Mouse (Mus musculus): ENCODE measurements at regions not wholly inside any gene's neighbourhood (a gene's known extent, or its start where the extent isn't known, plus 50 kb on each side); places are given as distances from the start of the nearest gene placed in this dataset.

- no peaks in the 10 kb centered on the region for H3K27me3 ChIP-seq
- H3K9me3 ChIP-seq (replicated peaks): no peaks in the 10 kb centered on the region
- no peak overlapping the region for H3K9ac ChIP-seq
- H3K27ac ChIP-seq (replicated peaks): no peak overlapping the region
- H3K4me2 ChIP-seq (replicated peaks): no peak overlapping the region
- H3K36me3 ChIP-seq: no peaks in the 10 kb centered on the region
- H3K4me3 ChIP-seq (replicated peaks): no peak overlapping the region
- no peak for ATAC-seq (ENCODE audit: insufficient number of reproducible peaks, low FRiP score, low TSS enrichment, low read depth)
- 39% methylated on average over 2 of the region's 2 CpGs for WGBS
- no peaks in the 10 kb centered on the region for H3K4me1 ChIP-seq
Measured at GRCm38 (mm10) chr11:28782486-28782885, 70.5 kb upstream of the Efemp1 start.

- no peaks in the 10 kb centered on the region for H3K27me3 ChIP-seq
- no peak overlapping the region for H3K4me3 ChIP-seq (replicated peaks)
- ATAC-seq (ENCODE audit: insufficient number of reproducible peaks, low FRiP score, low TSS enrichment, low read depth): no peak
- H3K9ac ChIP-seq: no peak overlapping the region
- H3K4me1 ChIP-seq: no peaks in the 10 kb centered on the region
- H3K36me3 ChIP-seq: no peaks in the 10 kb centered on the region
- H3K4me2 ChIP-seq (replicated peaks): no peak overlapping the region
- no peak overlapping the region for H3K27ac ChIP-seq (replicated peaks)
- H3K9me3 ChIP-seq (replicated peaks): no peaks in the 10 kb centered on the region
- whole genome bisulfite sequencing: 33% methylated on average over 1 of the region's 1 CpGs
Measured at GRCm38 (mm10) chr11:28770831-28771230, 82.2 kb upstream of the Efemp1 start.

- Histone ChIP-seq H3K9ac (no peak overlapping the region), H3K4me3 (replicated peaks) (no peak overlapping the region), H3K4me2 (replicated peaks) (no peak overlapping the region), H3K27me3 (no peaks in the 10 kb centered on the region), H3K4me1 (no peaks in the 10 kb centered on the region), H3K36me3 (no peaks in the 10 kb centered on the region), H3K9me3 (replicated peaks) (no peaks in the 10 kb centered on the region), H3K27ac (replicated peaks) (no peak overlapping the region)
- ATAC-seq (ENCODE audit: insufficient number of reproducible peaks, low FRiP score, low TSS enrichment, low read depth): no peak
Measured at GRCm38 (mm10) chr11:28760751-28761150, 92.3 kb upstream of the Efemp1 start.

- 10% methylated on average over 8 of the region's 8 CpGs for WGBS
- ATAC-seq (ENCODE audit: insufficient number of reproducible peaks, low FRiP score, low TSS enrichment, low read depth): no peak
- H3K4me2 ChIP-seq (replicated peaks): no peak overlapping the region
Measured at GRCm38 (mm10) chr11:28734941-28735597, 117.9 kb upstream of the Efemp1 start.

GRCm38 (mm10) chr11:28734581-28734931 is 118.4 kb upstream of the Efemp1 start:
- H3K36me3 ChIP-seq: no peaks in the 10 kb centered on the region
- WGBS: 36% methylated on average over 1 of the region's 1 CpGs
- no peaks in the 10 kb centered on the region for H3K4me1 ChIP-seq
- no peaks in the 10 kb centered on the region for H3K9me3 ChIP-seq (replicated peaks)
- no peak for ATAC-seq (ENCODE audit: insufficient number of reproducible peaks, low FRiP score, low TSS enrichment, low read depth)
- H3K4me3 ChIP-seq (replicated peaks): no peak overlapping the region
- H3K4me2 ChIP-seq (replicated peaks): no peak overlapping the region
- H3K27me3 ChIP-seq: no peaks in the 10 kb centered on the region
- H3K9ac ChIP-seq: no peak overlapping the region
- H3K27ac ChIP-seq (replicated peaks): no peak overlapping the region

More at GRCm38 (mm10) chr11:28734941-28735597, 117.9 kb upstream of the Efemp1 start:
- Histone ChIP-seq H3K27me3 (no peaks in the 10 kb centered on the region), H3K9ac (no peak overlapping the region), H3K9me3 (replicated peaks) (no peaks in the 10 kb centered on the region), H3K27ac (replicated peaks) (no peak overlapping the region), H3K4me1 (no peaks in the 10 kb centered on the region), H3K36me3 (no peaks in the 10 kb centered on the region), H3K4me3 (replicated peaks) (no peak overlapping the region)

- Histone ChIP-seq H3K4me1 (no peaks in the 10 kb centered on the region), H3K36me3 (no peaks in the 10 kb centered on the region), H3K4me2 (replicated peaks) (no peak overlapping the region), H3K27ac (replicated peaks) (no peak overlapping the region), H3K9me3 (replicated peaks) (no peaks in the 10 kb centered on the region), H3K27me3 (no peaks in the 10 kb centered on the region), H3K9ac (no peak overlapping the region), H3K4me3 (replicated peaks) (no peak overlapping the region)
- no peak for ATAC-seq (ENCODE audit: insufficient number of reproducible peaks, low FRiP score, low TSS enrichment, low read depth)
- 41% methylated on average over 3 of the region's 3 CpGs for WGBS
Measured at GRCm38 (mm10) chr11:28733877-28734580, 119.0 kb upstream of the Efemp1 start.

GRCm38 (mm10) chr11:28730140-28730539 is 122.9 kb upstream of the Efemp1 start:
- 62% methylated on average over 2 of the region's 2 CpGs for WGBS
- Histone ChIP-seq H3K9ac (no peak overlapping the region), H3K27me3 (no peaks in the 10 kb centered on the region), H3K4me1 (no peaks in the 10 kb centered on the region), H3K27ac (replicated peaks) (no peak overlapping the region), H3K9me3 (replicated peaks) (no peaks in the 10 kb centered on the region), H3K36me3 (no peaks in the 10 kb centered on the region), H3K4me2 (replicated peaks) (no peak overlapping the region), H3K4me3 (replicated peaks) (no peak overlapping the region)
- ATAC-seq (ENCODE audit: insufficient number of reproducible peaks, low FRiP score, low TSS enrichment, low read depth): no peak

- ATAC-seq (ENCODE audit: insufficient number of reproducible peaks, low FRiP score, low TSS enrichment, low read depth): no peak
- no peaks in the 10 kb centered on the region for H3K27me3 ChIP-seq
- WGBS: 61% methylated on average over 3 of the region's 3 CpGs
- H3K4me3 ChIP-seq (replicated peaks): no peak overlapping the region
- H3K4me2 ChIP-seq (replicated peaks): no peak overlapping the region
- H3K9me3 ChIP-seq (replicated peaks): no peaks in the 10 kb centered on the region
- no peak overlapping the region for H3K27ac ChIP-seq (replicated peaks)
- no peaks in the 10 kb centered on the region for H3K4me1 ChIP-seq
- no peak overlapping the region for H3K9ac ChIP-seq
- H3K36me3 ChIP-seq: no peaks in the 10 kb centered on the region
Measured at GRCm38 (mm10) chr11:28709511-28709910, 125.4 kb upstream of the Ccdc85a start.

GRCm38 (mm10) chr11:28708431-28708830 is 124.3 kb upstream of the Ccdc85a start:
- Histone ChIP-seq H3K4me2 (replicated peaks) (no peak overlapping the region), H3K36me3 (no peaks in the 10 kb centered on the region), H3K4me3 (replicated peaks) (no peak overlapping the region), H3K27ac (replicated peaks) (no peak overlapping the region), H3K9ac (no peak overlapping the region), H3K27me3 (no peaks in the 10 kb centered on the region), H3K4me1 (no peaks in the 10 kb centered on the region), H3K9me3 (replicated peaks) (no peaks in the 10 kb centered on the region)
- 91% methylated on average over 6 of the region's 6 CpGs for WGBS
- ATAC-seq (ENCODE audit: insufficient number of reproducible peaks, low FRiP score, low TSS enrichment, low read depth): no peak

- no peak for ATAC-seq (ENCODE audit: insufficient number of reproducible peaks, low FRiP score, low TSS enrichment, low read depth)
- Histone ChIP-seq H3K4me3 (replicated peaks) (no peak overlapping the region), H3K4me2 (replicated peaks) (no peak overlapping the region), H3K27me3 (no peaks in the 10 kb centered on the region), H3K36me3 (no peaks in the 10 kb centered on the region), H3K9me3 (replicated peaks) (no peaks in the 10 kb centered on the region), H3K9ac (no peak overlapping the region), H3K27ac (replicated peaks) (no peak overlapping the region), H3K4me1 (no peaks in the 10 kb centered on the region)
- WGBS: 85% methylated on average over 1 of the region's 1 CpGs
Measured at GRCm38 (mm10) chr11:28702384-28702783, 118.3 kb upstream of the Ccdc85a start.

GRCm38 (mm10) chr11:28701379-28701778 is 117.3 kb upstream of the Ccdc85a start:
- Histone ChIP-seq H3K36me3 (no peaks in the 10 kb centered on the region), H3K4me3 (replicated peaks) (no peak overlapping the region), H3K4me1 (no peaks in the 10 kb centered on the region), H3K4me2 (replicated peaks) (no peak overlapping the region), H3K27ac (replicated peaks) (no peak overlapping the region), H3K9me3 (replicated peaks) (no peaks in the 10 kb centered on the region), H3K27me3 (no peaks in the 10 kb centered on the region), H3K9ac (no peak overlapping the region)
- 81% methylated on average over 2 of the region's 2 CpGs for WGBS
- no peak for ATAC-seq (ENCODE audit: insufficient number of reproducible peaks, low FRiP score, low TSS enrichment, low read depth)

GRCm38 (mm10) chr11:28699766-28700165 is 115.6 kb upstream of the Ccdc85a start:
- H3K4me1 ChIP-seq: no peaks in the 10 kb centered on the region
- ATAC-seq (ENCODE audit: insufficient number of reproducible peaks, low FRiP score, low TSS enrichment, low read depth): no peak
- H3K27ac ChIP-seq (replicated peaks): no peak overlapping the region
- no peak overlapping the region for H3K4me2 ChIP-seq (replicated peaks)
- no peaks in the 10 kb centered on the region for H3K9me3 ChIP-seq (replicated peaks)
- no peaks in the 10 kb centered on the region for H3K27me3 ChIP-seq
- H3K36me3 ChIP-seq: no peaks in the 10 kb centered on the region
- H3K4me3 ChIP-seq (replicated peaks): no peak overlapping the region
- H3K9ac ChIP-seq: no peak overlapping the region

Data from embryonic facial prominence, embryonic 15.5 days (tissue).